Mouse (Mus musculus) kidney, adult 2 months (tissue): ENCODE results near the gene Kank3.
"Not testable (repeated sequence)": the region's sequence is repeated elsewhere in the genome, so short reads cannot be mapped to it uniquely, and the experiment has no call there.

ENCODE experiments used
- CTCF ChIP-seq: fragments of 200-500 bp; conservative IDR thresholded peaks from 2 replicates; pipeline ENCODE4 v1.5.1; 2011; ENCODE audit warnings: low read depth, mild to moderate bottlenecking, control low read depth, low read length, moderate library complexity, mixed read lengths; ENCODE audit not compliant: insufficient read depth, insufficient read length
- POLR2A ChIP-seq: fragments of 200-500 bp; IDR thresholded peaks from one replicate; pipeline ENCODE4 v1.6.1; 2011; ENCODE audit warnings: low read depth, low read length, control low read depth

DNA sequence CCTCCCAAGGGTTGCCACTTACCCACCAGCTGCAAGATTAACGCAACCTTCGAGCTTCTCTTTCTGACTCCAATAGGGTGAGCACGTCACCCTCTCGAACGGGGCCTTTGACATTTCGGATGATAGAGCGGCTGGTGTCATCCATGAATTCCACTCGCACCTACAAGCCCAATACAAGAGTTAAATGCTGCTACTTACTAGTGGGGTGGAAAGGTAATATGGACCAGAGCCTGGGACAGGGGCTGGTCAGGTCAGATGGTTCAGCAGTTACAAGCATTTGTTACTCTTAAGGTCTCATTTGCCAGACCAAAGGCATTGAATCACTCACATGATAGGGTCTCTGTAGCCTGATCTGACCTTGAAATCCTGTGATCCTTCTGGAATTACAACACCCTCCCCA lies 12.9 kb downstream of the Kank3 start:
- not testable (repeated sequence) for TF ChIP-seq POLR2A, CTCF
